Mouse (Mus musculus) retina, postnatal 1 day (tissue): ENCODE data around the gene Samt3.

ENCODE experiments used
- DNase-seq: peaks from one replicate; pipeline ENCODE4 v3.0.0-alpha.2; 2012

Gene Samt3

DNA sequence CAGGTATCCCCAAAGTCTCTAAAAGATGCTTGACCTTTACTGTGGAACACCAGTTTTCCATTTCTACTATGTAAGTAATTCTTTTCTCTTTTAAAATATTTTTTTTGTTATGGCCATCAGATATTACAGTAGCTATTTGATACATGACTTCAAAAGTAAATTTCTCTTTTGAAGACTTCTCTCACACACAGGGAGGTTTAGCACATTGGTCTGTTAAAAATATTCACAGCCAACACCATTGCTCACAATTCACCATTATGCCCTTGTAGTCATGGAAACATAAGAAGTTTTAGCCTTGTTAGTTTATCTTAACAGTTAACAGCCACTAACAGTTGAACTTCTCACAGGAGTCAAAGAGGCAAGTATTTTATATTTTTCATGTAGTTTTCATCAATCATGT is at the start of gene Samt3:
Gene Samt3 (plus strand): TSS at position 301 of the 400 bp plus-strand sequence.
- no peak for DNase-seq

DNA sequence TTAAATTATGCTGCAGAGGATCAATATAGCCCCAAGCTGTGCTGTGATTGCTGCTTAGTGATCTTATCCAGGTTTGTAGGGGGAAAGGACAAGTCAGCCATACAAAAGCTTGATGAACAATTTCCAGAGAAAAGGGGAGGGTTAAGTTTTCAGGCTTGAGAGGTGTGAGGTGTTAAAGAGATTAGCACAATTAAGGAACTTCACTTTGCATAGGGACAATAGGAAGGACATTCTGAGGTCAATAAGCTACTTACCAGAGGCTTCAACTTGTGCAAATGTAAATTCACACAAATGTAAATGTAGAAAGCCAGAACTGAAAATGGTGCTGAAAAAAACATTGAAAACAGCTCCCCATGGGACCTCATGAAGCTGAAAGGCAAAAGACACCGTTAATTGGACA is 27.4 kb upstream of the Samt3 start:
- DNase-seq = no peak

DNA sequence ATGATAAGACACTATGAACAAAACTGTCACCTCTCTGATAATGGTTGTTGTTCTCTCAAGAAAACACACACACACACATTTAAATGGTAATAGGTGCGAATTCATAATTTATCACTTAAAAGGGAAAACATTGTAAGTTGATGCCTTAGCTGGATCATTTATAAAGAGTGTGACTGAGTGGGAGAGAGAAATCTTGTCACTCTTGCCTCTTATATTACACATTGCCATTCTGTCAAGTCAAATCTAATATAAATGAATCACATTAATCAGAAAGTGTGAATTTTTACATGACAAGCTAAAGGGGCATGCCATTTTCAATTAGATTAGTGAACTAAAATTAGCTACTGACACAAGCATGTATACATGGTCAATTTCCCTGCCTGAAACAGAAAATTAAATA is 44.7 kb downstream of the Samt3 start:
- no peak for DNase-seq
